Mouse (Mus musculus) stomach, postnatal 0 days (tissue): ENCODE results near the gene Pgghg. TPM values are rescaled to one million over a fixed set of nuclear protein-coding genes. Genes with fewer than 3 reads are reported as not detected.

Experiments used
- ATAC-seq: fragments of 200-750 bp; cut with Nextera tagmentation; 2 replicates; pipeline ENCODE4 v1.8.0; 2017; ENCODE audit not compliant: low FRiP score, low TSS enrichment
- DNase-seq: peaks from one replicate; pipeline ENCODE4 v3.0.0-alpha.2; 2016; ENCODE audit warnings: low spot score
- H3K27ac ChIP-seq: fragments of 300-500 bp; sonication (generic); replicated peaks from 2 replicates; pipeline ENCODE4 v1.5.1; 2014; ENCODE audit warnings: mild to moderate bottlenecking, control low read depth
- H3K27me3 ChIP-seq: fragments of 300-500 bp; sonication (generic); 2 replicates; pipeline ENCODE4 v1.6.1; 2014; ENCODE audit warnings: low read length; ENCODE audit not compliant: control insufficient read depth, insufficient read depth
- H3K36me3 ChIP-seq: fragments of 300-500 bp; sonication (generic); 2 replicates; pipeline ENCODE4 v1.6.1; 2014; ENCODE audit warnings: low read length, mixed read lengths; ENCODE audit not compliant: control insufficient read depth, insufficient read depth
- H3K4me1 ChIP-seq: fragments of 300-500 bp; sonication (generic); replicated peaks from 2 replicates; pipeline ENCODE4 v1.6.1; 2014; ENCODE audit warnings: antibody characterized with exemption; ENCODE audit not compliant: control insufficient read depth, insufficient read depth
- H3K4me2 ChIP-seq: fragments of 300-500 bp; sonication (generic); replicated peaks from 2 replicates; pipeline ENCODE4 v1.6.1; 2014; ENCODE audit warnings: low read depth, mild to moderate bottlenecking, control low read depth, moderate library complexity
- H3K4me3 ChIP-seq: fragments of 300-500 bp; sonication (generic); 2 replicates; pipeline ENCODE4 v1.5.1; 2014; ENCODE audit warnings: low read depth, low read length, control low read depth
- H3K9ac ChIP-seq: fragments of 300-500 bp; sonication (generic); 2 replicates; pipeline ENCODE4 v1.6.1; 2014; ENCODE audit warnings: mild to moderate bottlenecking, low read length, control low read depth, mixed read lengths
- H3K9me3 ChIP-seq: fragments of 300-500 bp; sonication (generic); 2 replicates; pipeline ENCODE4 v1.6.1; 2016; ENCODE audit warnings: low read length; ENCODE audit not compliant: control insufficient read depth
- CTCF ChIP-seq: IDR thresholded peaks from 2 replicates; pipeline ENCODE4 v1.5.1; 2016; ENCODE audit warnings: antibody characterized with exemption, low read depth, mild to moderate bottlenecking, moderate library complexity
- EP300 ChIP-seq: optimal IDR thresholded peaks from 2 replicates; pipeline ENCODE3; 2016; ENCODE audit warnings: antibody characterized with exemption
- WGBS: fragments of 180-500 bp; shearing (Covaris S2); extraction: QIAGEN DNeasy Blood & Tissue Kit; methylation state at CpG from one replicate; pipeline ENCODE4 v1.1.7; 2014; 5-methylcytosine and 5-hydroxymethylcytosine counted together
- polyA plus RNA-seq: library from polyadenylated mRNA; unstranded; fragments of >200 nt; fragmentation: Nextera tagmentation; extraction: Ambion mirVana; gene quantifications from 2 replicates; pipeline ENCODE4 v1.2.1, GENCODE M21; 2015

Pgghg gene
- polyA plus RNA-seq, 1 experiment from 2014 or later, result 10.1 TPM

DNA sequence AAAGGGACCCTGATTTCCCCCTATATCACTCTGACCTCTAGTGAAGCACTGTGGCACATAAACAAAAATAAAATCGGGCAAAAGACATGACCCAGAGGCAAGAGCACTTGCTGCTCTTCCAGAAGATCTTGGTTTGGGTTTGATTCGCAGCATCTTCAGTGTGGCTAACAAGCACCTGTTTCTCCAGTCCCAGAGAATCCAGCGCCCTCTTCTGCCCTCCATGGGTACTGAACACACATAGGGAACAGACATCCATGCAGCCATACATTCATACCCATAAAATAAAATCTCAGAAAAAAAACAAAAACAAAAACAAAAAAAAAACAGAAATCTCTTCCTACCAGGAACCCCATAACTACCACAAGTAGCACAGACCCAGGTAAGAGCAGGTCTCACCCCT, 2.8 kb upstream of the Pgghg start:
- Histone ChIP-seq H3K27ac (no peak overlapping the region; the same call in 1 of the 2 replicates), H3K27me3 (no peaks in the 10 kb centered on the region), H3K36me3 (no peaks in the 10 kb centered on the region), H3K9me3 (no peaks in the 10 kb centered on the region), H3K4me1 (peaks cover 4% of the 10 kb centered on the region), H3K9ac (no peak overlapping the region), H3K4me2 (no peak overlapping the region), H3K4me3 (no peak overlapping the region)
- TF ChIP-seq EP300 (no peak), CTCF (peak; percentile 61)
- no peak for ATAC-seq
- no peak for DNase-seq
- WGBS, result 51% methylated on average over 3 of the region's 3 CpGs

DNA sequence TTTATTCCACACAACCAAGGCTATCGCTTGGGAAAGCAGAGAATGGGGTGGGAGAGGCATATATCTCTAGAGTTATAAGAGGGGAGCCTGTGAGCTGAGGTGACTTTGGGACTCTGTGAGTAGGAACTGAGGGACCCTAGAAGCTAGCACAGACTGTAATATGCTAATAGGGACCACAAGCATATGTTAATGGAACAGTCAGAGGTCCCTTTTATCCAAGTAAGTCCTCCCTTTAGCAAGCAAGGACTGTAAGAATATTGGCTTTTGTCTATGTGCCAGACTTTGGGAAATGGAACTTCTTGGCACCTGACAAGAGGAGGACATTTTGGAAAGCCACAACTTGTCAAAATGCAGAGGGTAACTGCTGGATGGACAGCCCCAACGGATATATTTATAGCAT, 2.3 kb upstream of the Pgghg start:
- H3K9ac ChIP-seq, result no peak overlapping the region
- no peak for ATAC-seq
- H3K4me2 ChIP-seq, result no peak overlapping the region
- H3K4me1 ChIP-seq, result peaks cover 5% of the 10 kb centered on the region
- WGBS, result 43% methylated on average over 2 of the region's 2 CpGs
- no peak for TF ChIP-seq CTCF
- no peaks in the 10 kb centered on the region for H3K9me3 ChIP-seq
- no peaks in the 10 kb centered on the region for H3K36me3 ChIP-seq
- no peak for DNase-seq
- H3K27ac ChIP-seq, result no peak overlapping the region; the same call in 1 of the 2 replicates
- H3K4me3 ChIP-seq, result no peak overlapping the region
- no peaks in the 10 kb centered on the region for H3K27me3 ChIP-seq

DNA sequence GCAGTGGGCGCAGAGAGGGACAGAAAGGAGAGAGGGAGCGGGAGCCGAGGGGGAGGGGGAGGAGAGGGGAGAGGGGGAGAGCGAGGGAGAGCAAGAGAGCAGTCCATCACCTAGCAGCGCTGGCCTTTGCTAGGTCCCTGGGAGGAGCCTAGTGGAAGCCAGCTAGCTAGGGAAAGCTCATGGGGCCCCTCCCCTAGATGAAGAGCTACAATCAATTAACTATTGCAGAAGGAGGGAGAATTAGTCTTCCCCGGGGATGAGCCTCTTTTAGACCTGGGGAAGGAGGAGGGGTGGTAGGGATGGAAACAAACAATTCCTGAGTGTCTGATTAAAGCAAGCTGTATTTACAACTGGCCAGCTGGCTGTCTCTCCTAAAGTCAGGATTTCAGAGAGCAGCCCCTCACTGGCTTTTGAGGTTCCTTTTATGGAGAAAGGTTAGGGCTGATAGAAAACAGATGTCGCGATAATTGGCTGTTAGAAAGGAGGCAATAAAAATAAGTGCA, 1.5 kb upstream of the Pgghg start:
- TF ChIP-seq EP300, result no peak
- no peak for TF ChIP-seq CTCF
- Histone ChIP-seq H3K4me1 (peaks cover 5% of the 10 kb centered on the region), H3K9me3 (no peaks in the 10 kb centered on the region), H3K27ac (peak overlapping the region; percentile 74), H3K36me3 (peaks cover 5% of the 10 kb centered on the region; the same call in 1 of the 2 replicates), H3K4me3 (no peak overlapping the region), H3K4me2 (0 out of 2 replicates have a peak overlapping the region, but pooled peaks have one; percentile 1), H3K27me3 (no peaks in the 10 kb centered on the region), H3K9ac (no peak overlapping the region)
- DNase-seq (no peak), ATAC-seq (peak; percentile 47; the same call in 1 of the 2 replicates)
- WGBS, result 18% methylated on average over 7 of the region's 8 CpGs

DNA sequence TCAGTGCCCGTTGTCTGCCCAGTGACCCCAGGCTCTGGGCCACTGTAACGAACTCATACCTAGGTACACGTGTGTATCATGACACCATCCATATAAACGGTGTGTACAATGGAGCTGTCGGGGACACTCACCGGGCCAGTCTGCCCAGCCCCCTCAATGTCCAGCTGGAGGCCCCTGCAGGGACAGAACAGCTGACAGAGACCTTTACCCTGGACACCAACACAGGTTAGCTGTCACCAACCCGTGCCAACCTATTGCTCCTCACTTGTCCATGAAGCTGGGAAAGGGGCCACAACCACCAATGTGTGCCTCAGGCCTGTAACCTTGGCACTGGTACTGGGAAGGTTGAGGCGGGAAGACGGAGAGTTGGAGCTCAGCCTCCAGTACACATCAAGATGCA, 1.1 kb downstream of the Pgghg start:
- 31% methylated on average over 9 of the region's 9 CpGs for WGBS
- Histone ChIP-seq H3K9me3 (no peaks in the 10 kb centered on the region), H3K4me1 (peaks cover 5% of the 10 kb centered on the region), H3K36me3 (peaks cover 14% of the 10 kb centered on the region; the same call in 1 of the 2 replicates), H3K27ac (peak overlapping the region; percentile 96), H3K9ac (peak overlapping the region; percentile 73), H3K27me3 (no peaks in the 10 kb centered on the region), H3K4me3 (peak overlapping the region; percentile 49), H3K4me2 (peak overlapping the region; percentile 74)
- 0 out of 2 replicates have a peak, but pooled peaks have one; percentile 5 for ATAC-seq
- no peak for DNase-seq
- TF ChIP-seq EP300 (no peak), CTCF (no peak)

DNA sequence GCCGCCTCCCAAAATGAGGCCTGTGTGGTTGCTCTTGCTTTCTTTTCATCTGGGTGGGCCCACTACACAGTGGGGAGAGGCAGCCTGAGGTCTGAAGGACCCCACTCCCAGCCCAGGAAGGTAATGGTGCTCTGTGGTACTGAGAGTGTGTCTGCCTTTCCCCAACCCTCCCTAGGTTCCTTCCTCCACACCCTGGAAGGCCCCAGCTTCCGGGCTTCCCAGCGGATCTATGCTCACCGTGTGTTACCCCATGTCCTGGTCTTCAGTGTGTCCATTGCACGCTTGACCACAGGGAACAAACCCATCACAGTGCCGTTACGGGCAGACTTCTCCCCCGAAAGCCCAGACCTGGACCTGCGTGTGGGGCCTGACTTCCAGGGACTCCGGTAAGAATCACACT, 1.6 kb downstream of the Pgghg start:
- no peak for DNase-seq
- peak overlapping the region; percentile 23; the same call in 1 of the 2 replicates for H3K9ac ChIP-seq
- WGBS, result 77% methylated on average over 10 of the region's 10 CpGs
- H3K36me3 ChIP-seq, result peaks cover 16% of the 10 kb centered on the region; the same call in 1 of the 2 replicates
- H3K4me2 ChIP-seq, result peak overlapping the region; percentile 74
- TF ChIP-seq EP300, result no peak
- TF ChIP-seq CTCF, result no peak
- H3K27me3 ChIP-seq, result no peaks in the 10 kb centered on the region
- peaks cover 5% of the 10 kb centered on the region for H3K4me1 ChIP-seq
- H3K27ac ChIP-seq, result peak overlapping the region; percentile 96
- no peak for ATAC-seq
- H3K9me3 ChIP-seq, result no peaks in the 10 kb centered on the region
- H3K4me3 ChIP-seq, result no peak overlapping the region

DNA sequence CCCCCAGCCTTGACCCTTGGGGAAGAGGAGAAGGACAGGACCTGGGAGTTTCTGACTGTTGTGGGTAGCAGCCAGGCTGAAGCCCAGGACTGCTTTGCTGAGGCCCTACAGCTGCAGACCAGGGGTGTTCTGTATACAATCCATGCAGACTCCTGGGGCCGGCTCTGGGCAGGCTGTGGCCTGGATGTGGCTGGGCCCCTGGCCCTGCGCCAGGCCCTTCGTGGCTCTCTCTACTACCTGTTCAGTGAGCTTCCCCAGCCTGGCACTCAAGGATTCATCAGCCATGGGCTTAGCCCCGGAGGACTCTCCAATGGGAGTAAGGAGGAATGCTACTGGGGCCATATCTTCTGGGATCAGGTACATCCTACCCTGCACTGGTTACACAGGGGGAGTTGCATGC, 2.2 kb downstream of the Pgghg start:
- H3K4me3 ChIP-seq, result no peak overlapping the region
- 62% methylated on average over 4 of the region's 4 CpGs for WGBS
- TF ChIP-seq CTCF, result no peak
- no peak for TF ChIP-seq EP300
- no peaks in the 10 kb centered on the region for H3K9me3 ChIP-seq
- H3K27me3 ChIP-seq, result no peaks in the 10 kb centered on the region
- 0 out of 2 replicates have a peak overlapping the region, but pooled peaks have one; percentile 23 for H3K9ac ChIP-seq
- H3K36me3 ChIP-seq, result peaks cover 18% of the 10 kb centered on the region; the same call in 1 of the 2 replicates
- H3K27ac ChIP-seq, result peak overlapping the region; percentile 96
- peak; percentile 48 for DNase-seq
- ATAC-seq, result no peak
- H3K4me1 ChIP-seq, result peaks cover 5% of the 10 kb centered on the region
- H3K4me2 ChIP-seq, result peak overlapping the region; percentile 74; the same call in 1 of the 2 replicates
